Mouse (Mus musculus) left cerebral cortex, postnatal 25 days (tissue): ENCODE measurements around the gene Ppie. TPM values are rescaled to one million over a fixed set of nuclear protein-coding genes. Genes with fewer than 3 reads are reported as not detected.
A peak's percentile ranks its signal among the peaks of the same experiment; 100 is the strongest.

Experiments
- DNase-seq, 2 experiments: peaks; one replicate each; pipeline ENCODE4 v3.0.0; 2022; ENCODE audit warnings: low spot score in 2 of 2, mixed read lengths in 1 of 2
- intact Hi-C: fragments of 180-260 bp; cut with DNase I; formaldehyde crosslinking; loops from one replicate; pipeline ENCODE4 v1.15.1; 2025
- total RNA-seq, 2 experiments: library from RNA; stranded (reverse); gene quantifications; 2 replicates each; pipeline ENCODE4 v1.2.3; 2021

Ppie gene
- total RNA-seq, 2 experiments from 2014 or later: 19.9 to 21.4 TPM

DNA sequence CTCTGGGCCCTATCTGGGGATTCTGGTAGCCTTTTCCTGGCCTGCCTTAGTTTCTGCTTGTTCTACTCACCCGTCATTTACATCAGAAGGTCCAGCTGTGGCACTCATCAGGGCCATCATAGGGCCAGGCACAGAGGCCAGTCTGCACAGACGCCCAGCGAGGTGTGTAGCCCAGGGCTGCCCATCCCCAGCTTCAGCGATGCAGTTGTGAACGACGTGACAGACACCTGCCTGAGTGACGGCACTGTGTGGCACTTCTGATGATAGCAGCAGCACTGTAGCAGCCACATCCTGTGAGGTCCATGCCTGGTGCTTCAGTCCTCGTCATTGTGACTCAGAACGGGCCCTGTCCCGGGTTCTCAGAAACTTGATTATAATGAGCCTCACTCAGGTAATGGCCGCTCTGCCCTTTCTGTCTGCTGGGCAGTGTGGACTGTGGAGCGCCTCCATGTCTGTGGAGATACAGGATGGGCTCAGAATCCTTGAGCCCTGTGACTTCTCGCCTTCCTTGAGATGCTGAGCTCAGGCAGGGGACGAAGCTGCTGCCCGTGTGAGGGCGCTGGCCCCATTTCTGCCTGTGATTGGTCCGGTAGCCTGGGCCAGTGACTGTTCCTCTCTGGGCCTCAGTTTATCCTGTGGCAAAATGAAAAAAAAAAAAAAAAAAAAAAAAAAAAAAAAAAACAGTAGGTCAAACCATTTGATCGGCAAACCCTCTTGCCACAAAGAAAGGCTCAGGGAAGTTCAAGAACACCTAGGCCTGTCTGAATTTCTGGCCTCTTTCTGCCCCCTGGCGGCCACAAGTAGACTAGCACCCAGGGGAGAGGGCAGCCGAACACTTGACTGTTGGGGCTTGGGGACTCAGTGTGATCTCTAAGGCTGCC, 57.2 kb downstream of the Ppie start:
- intact Hi-C loops: loop anchor here (1.0 to 5.0 kb wide), 4 partner anchors 87 to 275 kb away; partner anchors contain the start of gene Mycl
- peak; percentile 68 to 70 for DNase-seq

- DNase-seq: peak in 1 of 2 experiments; percentile 75
- intact Hi-C loops: loop anchor here (5.0 kb wide), 2 partner anchors 183 to 273 kb away; no protein-coding TSS in a partner anchor
Measured at GRCm38 (mm10) chr4:123080791-123081190, 59.0 kb downstream of the Ppie start.

- intact Hi-C loops: no loop called here
- no peak for DNase-seq
Measured at GRCm38 (mm10) chr4:123078231-123078630, 61.5 kb downstream of the Ppie start.

Other genes starting within 250 kb of the Ppie start
- 10 to 100 TPM; 37.4 to 43.5 TPM for gene Mfsd2a, start 178.8 kb downstream of the Ppie start, total RNA-seq
- gene Mycl, start 144.3 kb downstream of the Ppie start, total RNA-seq: 10 to 100 TPM; 11.0 to 14.2 TPM
- 10 to 100 TPM; 18.5 to 22.2 TPM for gene Trit1, start 123.4 kb downstream of the Ppie start, total RNA-seq
- under 1 TPM in 1 of 2 experiments, not detected in 1; 0.27 TPM for gene Bmp8b, start 34.8 kb downstream of the Ppie start, total RNA-seq
- under 1 TPM in 1 of 2 experiments, not detected in 1; 0.25 TPM for gene Oxct2b, start 23.7 kb downstream of the Ppie start, total RNA-seq
- 100 to 1,000 TPM; 553 to 568 TPM for gene Hpcal4, start 43.3 kb upstream of the Ppie start, total RNA-seq
- 1 to 10 TPM; 7.4 to 9.2 TPM for gene Nt5c1a, start 61.6 kb upstream of the Ppie start, total RNA-seq
- gene Heyl, start 93.6 kb upstream of the Ppie start, total RNA-seq: 1 to 10 TPM; 4.2 to 5.8 TPM
- gene Pabpc4, start 122.4 kb upstream of the Ppie start, total RNA-seq: 10 to 100 TPM; 36.8 to 40.3 TPM
- gene Oxct2a, start 183.7 kb upstream of the Ppie start, total RNA-seq: not detected
- under 1 TPM; 0.18 to 0.37 TPM for gene Bmp8a, start 203.3 kb upstream of the Ppie start, total RNA-seq